Mouse (Mus musculus) hindbrain, embryonic 14.5 days (tissue): ENCODE data around the gene Il2rg. TPM values are rescaled to one million over a fixed set of nuclear protein-coding genes. Genes with fewer than 3 reads are reported as not detected.
A peak's percentile ranks its signal among the peaks of the same experiment; 100 is the strongest.

ENCODE experiments used
- ATAC-seq: fragments of 200-750 bp; cut with Nextera tagmentation; 2 replicates; pipeline ENCODE4 v1.8.0; 2017; ENCODE audit warnings: moderate number of reproducible peaks, mild to moderate bottlenecking, moderate TSS enrichment, moderate library complexity; ENCODE audit not compliant: low FRiP score
- DNase-seq: peaks from one replicate; pipeline ENCODE4 v3.0.0-alpha.2; 2015; ENCODE audit warnings: low spot score
- H3K27ac ChIP-seq: fragments of 300-500 bp; sonication (generic); 2 replicates; pipeline ENCODE4 v1.5.1; 2014; ENCODE audit warnings: mild to moderate bottlenecking, moderate library complexity
- H3K27me3 ChIP-seq: fragments of 300-500 bp; sonication (generic); 2 replicates; pipeline ENCODE4 v1.6.1; 2014; ENCODE audit warnings: mild to moderate bottlenecking, low read length, mixed read lengths; ENCODE audit not compliant: control insufficient read depth, insufficient read depth
- H3K36me3 ChIP-seq: fragments of 300-500 bp; sonication (generic); replicated peaks from 2 replicates; pipeline ENCODE4 v1.6.1; 2014; ENCODE audit not compliant: control insufficient read depth, insufficient read depth
- H3K4me1 ChIP-seq: fragments of 300-500 bp; sonication (generic); replicated peaks from 2 replicates; pipeline ENCODE4 v1.6.1; 2014; ENCODE audit warnings: antibody characterized with exemption, low read length, mixed read lengths; ENCODE audit not compliant: control insufficient read depth, insufficient read depth
- H3K4me2 ChIP-seq: fragments of 300-500 bp; sonication (generic); replicated peaks from 2 replicates; pipeline ENCODE4 v1.6.1; 2014; ENCODE audit warnings: mild to moderate bottlenecking, moderate library complexity
- H3K4me3 ChIP-seq: fragments of 300-500 bp; sonication (generic); replicated peaks from 2 replicates; pipeline ENCODE4 v1.5.1; 2014; ENCODE audit warnings: mild to moderate bottlenecking, low read length
- H3K9ac ChIP-seq: fragments of 300-500 bp; sonication (generic); 2 replicates; pipeline ENCODE4 v1.6.1; 2014
- H3K9me3 ChIP-seq: fragments of 300-500 bp; sonication (generic); 2 replicates; pipeline ENCODE4 v1.6.1; 2016; ENCODE audit warnings: low read length; ENCODE audit not compliant: control insufficient read depth
- WGBS: fragments of 180-500 bp; shearing (Covaris S2); extraction: QIAGEN DNeasy Blood & Tissue Kit; methylation state at CpG from one replicate; pipeline ENCODE4 v1.1.7; 2014; 5-methylcytosine and 5-hydroxymethylcytosine counted together
- polyA plus RNA-seq: library from polyadenylated mRNA; unstranded; fragments of >200 nt; fragmentation: Nextera tagmentation; extraction: Ambion mirVana; gene quantifications from 2 replicates; pipeline ENCODE4 v1.2.1, GENCODE M21; 2014

The Il2rg gene
- polyA plus RNA-seq, 1 experiment from 2014 or later, result 7.6 TPM

DNA sequence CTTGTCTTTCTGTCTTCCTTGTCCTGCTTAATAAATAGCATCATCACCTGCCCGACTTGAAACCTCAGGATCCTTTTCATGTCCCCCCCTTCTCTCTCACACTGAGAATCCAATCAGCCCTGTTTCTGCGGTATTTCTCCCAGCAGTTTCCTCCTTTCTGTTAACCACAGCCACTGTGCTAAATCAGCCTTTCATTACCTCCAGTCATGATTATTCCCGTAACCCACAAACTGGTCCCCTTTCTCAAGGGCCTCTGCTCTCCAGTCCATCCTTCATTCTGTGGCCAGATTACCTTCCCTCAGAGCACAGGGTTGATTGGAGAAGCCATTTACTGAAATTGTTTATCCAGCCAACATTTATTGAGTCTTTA is 685 bp upstream of the Il2rg start, which contains the start of gene Gm20489:
Gene Gm20489, minus strand, starts transcription at position 269 of the 370 bp plus-strand sequence.
- DNase-seq (no peak), ATAC-seq (no peak)
- 65% methylated on average over 3 of the region's 3 CpGs for WGBS
- H3K9me3 ChIP-seq, result no peaks in the 10 kb centered on the region
- H3K4me2 ChIP-seq, result no peak within 1 kb of the TSS
- no peak within 1 kb of the TSS for H3K27ac ChIP-seq
- H3K27me3 ChIP-seq, result no peaks in the 10 kb centered on the region
- H3K9ac ChIP-seq, result no peak within 1 kb of the TSS
- no peaks in the 10 kb centered on the region for H3K4me1 ChIP-seq
- no peaks in the 10 kb centered on the region for H3K36me3 ChIP-seq
- no peak within 1 kb of the TSS for H3K4me3 ChIP-seq

DNA sequence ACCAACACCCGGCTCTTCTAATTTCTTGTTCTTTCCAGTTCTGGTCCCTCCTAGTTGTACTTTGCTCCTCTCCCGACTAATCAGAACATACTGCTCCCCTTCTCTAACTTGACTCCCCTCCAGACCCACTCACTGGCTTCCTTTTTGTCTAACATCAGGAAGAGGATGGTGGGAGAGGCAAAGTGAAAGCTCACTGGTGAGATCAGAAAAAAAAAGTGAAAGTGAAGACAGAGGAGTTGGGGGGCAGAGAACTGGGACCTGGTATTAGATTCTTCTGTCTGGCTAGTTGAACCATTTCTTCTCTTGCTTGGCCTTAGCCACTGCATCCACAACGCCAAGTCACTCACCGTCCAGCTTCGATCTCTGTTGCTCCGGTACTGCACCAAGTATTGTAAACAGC is 1.4 kb downstream of the Il2rg start:
- no peak for ATAC-seq
- WGBS, result 90% methylated on average over 6 of the region's 6 CpGs
- no peak overlapping the region for H3K4me2 ChIP-seq

GRCm38 (mm10) chrX:101263892-101264291 is 4.2 kb downstream of the Il2rg start, which contains the start of gene Gm614:
Gene Gm614 (minus strand): TSS chrX:101263992.
- WGBS, result 80% methylated on average over 1 of the region's 1 CpGs
- Histone ChIP-seq H3K4me3 (no peak within 1 kb of the TSS), H3K4me1 (no peaks in the 10 kb centered on the region), H3K9me3 (no peaks in the 10 kb centered on the region), H3K36me3 (no peaks in the 10 kb centered on the region), H3K27ac (no peak within 1 kb of the TSS), H3K9ac (no peak within 1 kb of the TSS), H3K27me3 (no peaks in the 10 kb centered on the region), H3K4me2 (no peak within 1 kb of the TSS)
- no peak for ATAC-seq
- no peak for DNase-seq

More for the DNA sequence above, 1.4 kb downstream of the Il2rg start:
- Histone ChIP-seq H3K9ac (no peak overlapping the region), H3K36me3 (no peaks in the 10 kb centered on the region), H3K27ac (no peak overlapping the region), H3K9me3 (no peaks in the 10 kb centered on the region), H3K4me1 (no peaks in the 10 kb centered on the region), H3K27me3 (no peaks in the 10 kb centered on the region), H3K4me3 (no peak overlapping the region)
- DNase-seq, result no peak

DNA sequence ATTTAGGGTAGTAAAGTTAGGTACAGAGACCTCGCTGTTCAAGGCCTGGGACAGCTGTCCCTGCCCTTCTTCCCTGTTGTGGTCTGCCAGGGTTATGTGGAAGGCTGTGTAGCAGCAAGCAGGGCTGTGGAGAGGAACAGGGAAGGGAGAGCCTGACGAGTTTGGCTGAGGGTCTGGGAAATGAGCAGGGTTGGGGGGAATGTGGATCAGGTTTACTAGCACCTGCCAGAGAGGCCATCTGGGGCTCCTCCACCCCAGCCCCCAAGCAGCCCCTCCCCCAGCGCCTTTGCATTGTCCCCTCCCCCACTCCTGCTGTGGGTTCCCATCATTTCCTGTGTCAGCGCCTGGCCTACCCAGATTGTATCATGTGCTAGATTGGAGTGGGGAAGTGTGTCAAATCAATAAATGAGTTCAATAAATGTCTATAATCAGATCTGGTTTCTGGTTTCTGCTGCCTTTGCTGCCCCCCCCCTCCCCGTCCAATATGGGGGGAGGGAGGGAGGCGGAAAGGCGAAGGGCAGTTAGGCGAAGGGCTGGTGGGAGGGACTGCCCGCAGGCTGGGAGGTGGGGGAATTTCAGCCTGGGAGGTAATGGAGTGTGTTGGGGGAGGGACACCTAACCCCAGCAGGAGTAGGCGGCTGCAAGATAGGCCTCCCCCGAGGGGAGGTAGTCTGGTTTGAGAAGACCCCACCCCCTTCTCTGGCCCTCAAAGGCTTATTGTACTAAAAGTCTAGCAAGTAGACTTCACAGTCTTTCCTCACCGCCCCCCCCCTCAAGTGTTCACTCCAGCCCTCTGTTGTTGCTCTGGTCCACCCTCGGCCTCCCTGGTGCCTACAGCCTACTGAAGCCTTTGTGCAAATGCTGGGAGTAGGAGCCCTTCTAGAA is 7.4 kb downstream of the Il2rg start:
- 17% methylated on average over 9 of the region's 13 CpGs for WGBS
- no peak overlapping the region for H3K4me2 ChIP-seq

DNA sequence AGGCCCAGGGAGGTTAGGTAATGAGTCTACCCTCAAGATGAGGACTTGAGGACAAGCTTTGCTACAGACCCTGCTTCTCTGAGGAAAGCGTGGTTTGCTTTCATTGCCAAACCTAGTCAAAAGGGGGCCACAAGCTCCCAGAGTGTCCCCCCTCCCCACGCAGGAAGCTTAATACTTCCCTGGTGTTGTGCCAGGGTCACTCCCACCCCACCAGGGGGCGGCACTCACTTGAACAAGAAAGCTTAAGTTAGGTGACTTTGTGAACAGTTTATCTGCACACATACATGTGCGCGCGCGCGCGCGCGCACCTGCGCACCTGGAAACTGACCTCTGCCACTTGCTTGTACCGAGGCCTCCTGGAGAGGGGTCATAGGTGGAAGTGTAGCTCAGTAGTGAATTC is 11.5 kb downstream of the Il2rg start:
- Histone ChIP-seq H3K9ac (no peak overlapping the region), H3K4me1 (no peaks in the 10 kb centered on the region), H3K4me3 (no peak overlapping the region), H3K9me3 (no peaks in the 10 kb centered on the region), H3K4me2 (no peak overlapping the region), H3K27me3 (no peaks in the 10 kb centered on the region), H3K36me3 (no peaks in the 10 kb centered on the region), H3K27ac (no peak overlapping the region)
- WGBS, result 83% methylated on average over 13 of the region's 13 CpGs
- no peak for ATAC-seq
- DNase-seq, result no peak

More for the DNA sequence above, 7.4 kb downstream of the Il2rg start:
- H3K4me1 ChIP-seq, result no peaks in the 10 kb centered on the region
- H3K9ac ChIP-seq, result no peak overlapping the region
- H3K27ac ChIP-seq, result peak overlapping the region; percentile 51
- H3K4me3 ChIP-seq, result no peak overlapping the region
- no peaks in the 10 kb centered on the region for H3K9me3 ChIP-seq
- H3K27me3 ChIP-seq, result no peaks in the 10 kb centered on the region
- DNase-seq, result no peak
- H3K36me3 ChIP-seq, result no peaks in the 10 kb centered on the region
- peak; percentile 61; the same call in 1 of the 2 replicates for ATAC-seq

DNA sequence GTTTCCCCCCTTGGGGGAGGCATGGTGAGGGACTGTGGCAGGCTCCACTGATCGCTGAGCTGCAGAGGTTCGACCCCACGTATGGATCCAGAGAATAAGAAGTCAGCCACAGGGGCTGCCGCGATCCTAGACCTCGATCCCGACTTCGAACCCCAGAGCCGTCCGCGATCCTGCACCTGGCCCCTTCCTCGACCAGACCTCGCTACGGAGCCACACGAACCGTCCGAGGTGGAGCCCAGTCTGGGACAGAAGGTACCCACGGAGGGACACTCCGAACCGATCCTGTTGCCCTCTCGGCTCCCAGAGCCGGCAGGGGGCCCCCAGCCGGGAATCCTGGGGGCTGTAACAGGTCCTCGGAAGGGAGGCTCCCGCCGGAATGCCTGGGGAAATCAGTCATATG is 13.3 kb downstream of the Il2rg start:
- Histone ChIP-seq H3K4me2 (peak overlapping the region; percentile 68), H3K9ac (peak overlapping the region; percentile 45), H3K4me1 (no peaks in the 10 kb centered on the region), H3K27ac (no peak overlapping the region), H3K9me3 (no peaks in the 10 kb centered on the region), H3K27me3 (no peaks in the 10 kb centered on the region), H3K36me3 (no peaks in the 10 kb centered on the region), H3K4me3 (peak overlapping the region; percentile 46)
- DNase-seq (no peak), ATAC-seq (no peak)
- 8% methylated on average over 26 of the region's 26 CpGs for WGBS

GRCm38 (mm10) chrX:101253952-101254729 is 13.9 kb downstream of the Il2rg start, which contains the start of gene Foxo4:
Gene Foxo4 (plus strand): TSS chrX:101254528.
- no peaks in the 10 kb centered on the region for H3K4me1 ChIP-seq
- peak within 1 kb of the TSS; percentile 45 for H3K9ac ChIP-seq
- H3K4me2 ChIP-seq, result peak within 1 kb of the TSS; percentile 68
- H3K27me3 ChIP-seq, result no peaks in the 10 kb centered on the region
- ATAC-seq, result peak; percentile 91
- H3K9me3 ChIP-seq, result no peaks in the 10 kb centered on the region
- H3K36me3 ChIP-seq, result no peaks in the 10 kb centered on the region
- peak within 1 kb of the TSS; percentile 46 for H3K4me3 ChIP-seq
- WGBS, result 18% methylated on average over 46 of the region's 47 CpGs
- DNase-seq, result peak; percentile 80
- no peak within 1 kb of the TSS for H3K27ac ChIP-seq

DNA sequence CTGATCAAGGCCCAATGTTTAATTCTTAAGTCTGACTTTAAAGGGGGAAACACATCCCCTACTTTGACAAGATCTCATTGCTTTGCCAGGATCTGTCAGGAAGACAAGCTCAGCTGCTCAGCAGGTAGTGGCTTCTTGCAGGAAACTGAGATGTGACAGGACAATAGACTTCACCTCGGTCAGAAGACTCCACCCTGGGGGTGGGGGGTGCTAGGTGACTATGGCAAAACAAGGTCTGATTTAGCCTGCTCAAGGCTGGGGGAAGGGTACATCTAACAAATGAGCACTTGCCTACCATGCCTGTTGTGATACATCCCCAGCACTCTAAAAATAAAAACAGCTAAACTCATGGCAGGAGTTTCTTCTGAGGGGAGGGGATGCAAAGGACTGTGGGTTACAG is 23.0 kb downstream of the Il2rg start:
- Histone ChIP-seq H3K9me3 (no peaks in the 10 kb centered on the region), H3K27ac (no peak overlapping the region), H3K4me1 (no peaks in the 10 kb centered on the region), H3K27me3 (no peaks in the 10 kb centered on the region), H3K4me2 (no peak overlapping the region), H3K9ac (no peak overlapping the region), H3K4me3 (no peak overlapping the region), H3K36me3 (no peaks in the 10 kb centered on the region)
- ATAC-seq (no peak), DNase-seq (no peak)
- WGBS, result 14% methylated on average over 1 of the region's 1 CpGs

- ATAC-seq, result no peak
- Histone ChIP-seq H3K27ac (peak overlapping the region; percentile 59), H3K9me3 (no peaks in the 10 kb centered on the region), H3K36me3 (no peaks in the 10 kb centered on the region), H3K4me2 (peak overlapping the region; percentile 49), H3K4me3 (peak overlapping the region; percentile 49), H3K4me1 (no peaks in the 10 kb centered on the region; the same call in 1 of the 2 replicates), H3K9ac (peak overlapping the region; percentile 33; the same call in 1 of the 2 replicates), H3K27me3 (0 out of 2 replicates have a peak, but pooled peaks cover 3% of the 10 kb centered on the region)
- DNase-seq, result no peak
- 22% methylated on average over 7 of the region's 7 CpGs for WGBS
These were observed 45.3 kb downstream of the Il2rg start for GRCm38 (mm10) chrX:101222796-101223162.
